Mouse (Mus musculus) left cerebral cortex, adult 18-20 months (tissue): ENCODE data around the gene Cfl1. TPM values are rescaled to one million over a fixed set of nuclear protein-coding genes. Genes with fewer than 3 reads are reported as not detected.

ENCODE experiments used
- DNase-seq, 2 experiments: peaks; one replicate each; pipeline ENCODE4 v3.0.0; 2021 to 2022; ENCODE audit warnings: low spot score in 2 of 2, mixed read lengths in 1 of 2
- total RNA-seq, 2 experiments: library from RNA; stranded (reverse); gene quantifications; 2 replicates each; pipeline ENCODE4 v1.2.3; 2021

Cfl1 gene
- total RNA-seq, 2 experiments from 2014 or later, result 1,316 to 1,327 TPM

- no peak for DNase-seq
Measured at GRCm38 (mm10) chr19:5516906-5517505, 26.8 kb downstream of the Cfl1 start.

- DNase-seq, result no peak
Measured at GRCm38 (mm10) chr19:5518721-5519120, 28.5 kb downstream of the Cfl1 start.

- DNase-seq, result no peak
Measured at GRCm38 (mm10) chr19:5525204-5525603, 34.9 kb downstream of the Cfl1 start.

- peak; percentile 93 to 97 for DNase-seq
Measured at GRCm38 (mm10) chr19:5529325-5530137, 39.3 kb downstream of the Cfl1 start.

GRCm38 (mm10) chr19:5530138-5530524 lies 39.9 kb downstream of the Cfl1 start:
- DNase-seq, result no peak

GRCm38 (mm10) chr19:5532520-5532919 lies 42.3 kb downstream of the Cfl1 start:
- no peak for DNase-seq

GRCm38 (mm10) chr19:5538786-5539185 lies 48.5 kb downstream of the Cfl1 start:
- no peak for DNase-seq

- no peak for DNase-seq
Measured at GRCm38 (mm10) chr19:5543362-5543761, 53.1 kb downstream of the Cfl1 start.

GRCm38 (mm10) chr19:5544031-5544430 lies 53.8 kb downstream of the Cfl1 start:
- DNase-seq, result no peak

Other genes with a start within 250 kb of the Cfl1 start
- gene Pacs1, start 217.3 kb upstream of the Cfl1 start, total RNA-seq, result 10 to 100 TPM; 57.3 to 61.0 TPM
- 100 to 1,000 TPM; 209 to 213 TPM for gene Sf3b2, start 195.0 kb upstream of the Cfl1 start, total RNA-seq
- gene Gal3st3, start 192.1 kb upstream of the Cfl1 start, total RNA-seq, result 10 to 100 TPM; 70.5 to 73.8 TPM
- gene Catsper1, start 154.7 kb upstream of the Cfl1 start, total RNA-seq, result not detected
- gene Cst6, start 140.9 kb upstream of the Cfl1 start, total RNA-seq, result 10 to 100 TPM; 25.4 to 26.9 TPM
- gene Eif1ad, start 123.7 kb upstream of the Cfl1 start, total RNA-seq, result 10 to 100 TPM; 22.6 to 26.3 TPM
- 10 to 100 TPM; 83.5 to 84.2 TPM for gene Banf1, start 123.3 kb upstream of the Cfl1 start, total RNA-seq
- gene Sart1, start 101.8 kb upstream of the Cfl1 start, total RNA-seq, result 10 to 100 TPM; 78.4 to 88.6 TPM
- gene Tsga10ip, start 87.9 kb upstream of the Cfl1 start, total RNA-seq, result not detected
- 100 to 1,000 TPM; 263 to 283 TPM for gene Drap1, start 65.5 kb upstream of the Cfl1 start, total RNA-seq
- gene AI837181, start 65.3 kb upstream of the Cfl1 start, total RNA-seq, result 10 to 100 TPM; 73.6 to 75.6 TPM
- gene Fosl1, start 42.9 kb upstream of the Cfl1 start, total RNA-seq, result not detected
- gene Ccdc85b, start 32.6 kb upstream of the Cfl1 start, total RNA-seq, result 10 to 100 TPM; 28.3 to 31.5 TPM
- 10 to 100 TPM; 91.2 to 98.9 TPM for gene Fibp, start 29.8 kb upstream of the Cfl1 start, total RNA-seq
- gene Ctsw, start 21.9 kb upstream of the Cfl1 start, total RNA-seq, result under 1 TPM; 0.33 to 0.61 TPM
- 10 to 100 TPM; 12.9 to 15.9 TPM for gene Efemp2, start 16.5 kb upstream of the Cfl1 start, total RNA-seq
- gene Mus81, start 2.1 kb upstream of the Cfl1 start, total RNA-seq, result 10 to 100 TPM; 28.0 to 33.9 TPM
- 1 to 10 TPM; 5.3 to 6.7 TPM for gene 1700020D05Rik, start 13.3 kb downstream of the Cfl1 start, total RNA-seq
- 10 to 100 TPM; 88.3 TPM for gene Snx32, start 20.1 kb downstream of the Cfl1 start, total RNA-seq
- gene Ovol1, start 70.2 kb downstream of the Cfl1 start, total RNA-seq, result not detected
- gene Ap5b1, start 77.6 kb downstream of the Cfl1 start, total RNA-seq, result 1 to 10 TPM; 5.7 to 6.1 TPM
- 10 to 100 TPM; 83.1 to 83.4 TPM for gene Rnaseh2c, start 111.4 kb downstream of the Cfl1 start, total RNA-seq
- gene Kat5, start 119.8 kb downstream of the Cfl1 start, total RNA-seq, result 10 to 100 TPM; 92.6 to 96.3 TPM
- 10 to 100 TPM; 18.8 to 22.0 TPM for gene Rela, start 147.0 kb downstream of the Cfl1 start, total RNA-seq
- gene Sipa1, start 173.3 kb downstream of the Cfl1 start, total RNA-seq, result 10 to 100 TPM; 11.5 to 13.3 TPM
- 10 to 100 TPM; 18.8 to 22.4 TPM for gene Map3k11, start 198.3 kb downstream of the Cfl1 start, total RNA-seq
- gene Pcnx3, start 198.5 kb downstream of the Cfl1 start, total RNA-seq, result 10 to 100 TPM; 61.1 to 74.0 TPM
- gene Kcnk7, start 213.9 kb downstream of the Cfl1 start, total RNA-seq, result not detected
- 10 to 100 TPM; 23.7 to 24.7 TPM for gene Ehbp1l1, start 235.9 kb downstream of the Cfl1 start, total RNA-seq
- gene Fam89b, start 239.2 kb downstream of the Cfl1 start, total RNA-seq, result 10 to 100 TPM; 24.4 to 30.9 TPM